Mouse (Mus musculus) heart, postnatal 0 days (tissue): Measurements from ENCODE around the gene Pde4d. TPM values are rescaled to one million over a fixed set of nuclear protein-coding genes. Genes with fewer than 3 reads are reported as not detected.

Experiments
- ATAC-seq: fragments of 200-750 bp; cut with Nextera tagmentation; 2 replicates; pipeline ENCODE4 v1.8.0; 2017; ENCODE audit warnings: low read depth, moderate number of reproducible peaks, moderate library complexity; ENCODE audit not compliant: insufficient read depth
- DNase-seq: peaks from one replicate; pipeline ENCODE4 v3.0.0-alpha.2; 2016; ENCODE audit warnings: low spot score
- H3K27ac ChIP-seq: fragments of 300-500 bp; sonication (generic); 2 replicates; pipeline ENCODE4 v1.5.1; 2014; ENCODE audit warnings: low read depth, mild to moderate bottlenecking
- H3K27me3 ChIP-seq: fragments of 300-500 bp; sonication (generic); 2 replicates; pipeline ENCODE4 v1.6.1; 2014; ENCODE audit warnings: low read length, mixed read lengths; ENCODE audit not compliant: control insufficient read depth, insufficient read depth
- H3K36me3 ChIP-seq: fragments of 300-500 bp; sonication (generic); replicated peaks from 2 replicates; pipeline ENCODE4 v1.6.1; 2014; ENCODE audit warnings: low read length, mixed read lengths; ENCODE audit not compliant: control insufficient read depth, insufficient read depth
- H3K4me1 ChIP-seq: fragments of 300-500 bp; sonication (generic); 2 replicates; pipeline ENCODE4 v1.6.1; 2014; ENCODE audit warnings: antibody characterized with exemption; ENCODE audit not compliant: control insufficient read depth, insufficient read depth
- H3K4me2 ChIP-seq: fragments of 300-500 bp; sonication (generic); 2 replicates; pipeline ENCODE4 v1.6.1; 2014; ENCODE audit warnings: low read depth, mild to moderate bottlenecking, low read length, moderate library complexity
- H3K4me3 ChIP-seq: fragments of 300-500 bp; sonication (generic); 2 replicates; pipeline ENCODE4 v1.5.1; 2014; ENCODE audit warnings: low read depth, low read length
- H3K9ac ChIP-seq: fragments of 300-500 bp; sonication (generic); replicated peaks from 2 replicates; pipeline ENCODE4 v1.6.1; 2014; ENCODE audit warnings: low read depth, low read length, mixed read lengths
- H3K9me3 ChIP-seq: fragments of 300-500 bp; sonication (generic); replicated peaks from 2 replicates; pipeline ENCODE4 v1.6.1; 2016; ENCODE audit warnings: low read length; ENCODE audit not compliant: control insufficient read depth
- CTCF ChIP-seq: IDR thresholded peaks from 2 replicates; pipeline ENCODE4 v1.5.1; 2016; ENCODE audit warnings: antibody characterized with exemption, control low read depth, low read depth
- EP300 ChIP-seq: IDR thresholded peaks from 2 replicates; pipeline ENCODE4 v1.6.1; 2016; ENCODE audit warnings: antibody characterized with exemption, low read depth
- WGBS: fragments of 180-500 bp; shearing (Covaris S2); extraction: QIAGEN DNeasy Blood & Tissue Kit; methylation state at CpG from one replicate; pipeline ENCODE4 v1.1.7; 2014; 5-methylcytosine and 5-hydroxymethylcytosine counted together
- polyA plus RNA-seq: library from polyadenylated mRNA; unstranded; fragments of >200 nt; fragmentation: Nextera tagmentation; extraction: Ambion mirVana; gene quantifications from 2 replicates; pipeline ENCODE4 v1.2.1, GENCODE M21; 2015
- total RNA-seq: library from RNA; depleted of rRNA; stranded (reverse); fragments of >200 nt; gene quantifications from 2 replicates; pipeline ENCODE4 v1.2.3, GENCODE M21; 2014; ENCODE audit warnings: low replicate concordance

The Pde4d gene
- total and polyA plus RNA-seq, 2 experiments from 2014 or later = 21.9 to 58.0 TPM

DNA sequence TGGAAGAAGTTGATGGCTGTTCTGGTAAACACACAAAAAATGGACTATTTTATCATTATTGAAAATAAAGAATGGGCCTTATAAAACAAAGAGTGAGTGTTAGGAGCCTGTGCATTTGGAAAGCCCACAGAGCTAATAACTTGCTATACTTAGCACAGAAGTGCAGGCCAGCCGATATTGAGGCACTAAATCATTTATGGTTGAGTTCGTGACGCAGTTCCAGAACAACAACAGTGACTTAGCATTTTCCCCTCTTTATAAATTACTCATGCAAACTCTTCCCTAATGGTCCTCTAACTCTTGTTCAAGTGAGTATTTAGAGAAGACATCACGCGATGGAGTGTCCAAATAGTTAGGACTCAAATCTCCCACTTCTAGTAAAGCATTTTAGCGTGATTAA, 837.7 kb downstream of the Pde4d start:
- H3K9me3 ChIP-seq = no peaks in the 10 kb centered on the region
- WGBS = 80% methylated on average over 6 of the region's 6 CpGs
- H3K4me3 ChIP-seq = no peak overlapping the region
- no peak overlapping the region for H3K9ac ChIP-seq
- ATAC-seq (no peak), DNase-seq (no peak)
- TF ChIP-seq CTCF (no peak), EP300 (no peak)
- H3K4me1 ChIP-seq = no peaks in the 10 kb centered on the region
- no peak overlapping the region for H3K27ac ChIP-seq
- no peak overlapping the region for H3K4me2 ChIP-seq
- no peaks in the 10 kb centered on the region for H3K36me3 ChIP-seq
- no peaks in the 10 kb centered on the region for H3K27me3 ChIP-seq

- no peaks in the 10 kb centered on the region for H3K27me3 ChIP-seq
- H3K9ac ChIP-seq = no peak overlapping the region
- no peak overlapping the region for H3K27ac ChIP-seq
- TF ChIP-seq CTCF (no peak), EP300 (no peak)
- ATAC-seq (no peak), DNase-seq (no peak)
- no peaks in the 10 kb centered on the region for H3K36me3 ChIP-seq
- peaks cover 12% of the 10 kb centered on the region for H3K4me1 ChIP-seq
- no peak overlapping the region for H3K4me3 ChIP-seq
- no peaks in the 10 kb centered on the region for H3K9me3 ChIP-seq
- 63% methylated on average over 4 of the region's 4 CpGs for WGBS
- H3K4me2 ChIP-seq = no peak overlapping the region
Measured at GRCm38 (mm10) chr13:109290922-109291321, 841.2 kb downstream of the Pde4d start.

GRCm38 (mm10) chr13:109293011-109293410, 843.3 kb downstream of the Pde4d start:
- TF ChIP-seq CTCF (no peak), EP300 (no peak)
- H3K4me2 ChIP-seq = no peak overlapping the region
- H3K9ac ChIP-seq = no peak overlapping the region
- DNase-seq (no peak), ATAC-seq (no peak)
- H3K27ac ChIP-seq = no peak overlapping the region
- no peaks in the 10 kb centered on the region for H3K36me3 ChIP-seq
- H3K27me3 ChIP-seq = no peaks in the 10 kb centered on the region
- no peaks in the 10 kb centered on the region for H3K9me3 ChIP-seq
- H3K4me1 ChIP-seq = peaks cover 16% of the 10 kb centered on the region
- no peak overlapping the region for H3K4me3 ChIP-seq

DNA sequence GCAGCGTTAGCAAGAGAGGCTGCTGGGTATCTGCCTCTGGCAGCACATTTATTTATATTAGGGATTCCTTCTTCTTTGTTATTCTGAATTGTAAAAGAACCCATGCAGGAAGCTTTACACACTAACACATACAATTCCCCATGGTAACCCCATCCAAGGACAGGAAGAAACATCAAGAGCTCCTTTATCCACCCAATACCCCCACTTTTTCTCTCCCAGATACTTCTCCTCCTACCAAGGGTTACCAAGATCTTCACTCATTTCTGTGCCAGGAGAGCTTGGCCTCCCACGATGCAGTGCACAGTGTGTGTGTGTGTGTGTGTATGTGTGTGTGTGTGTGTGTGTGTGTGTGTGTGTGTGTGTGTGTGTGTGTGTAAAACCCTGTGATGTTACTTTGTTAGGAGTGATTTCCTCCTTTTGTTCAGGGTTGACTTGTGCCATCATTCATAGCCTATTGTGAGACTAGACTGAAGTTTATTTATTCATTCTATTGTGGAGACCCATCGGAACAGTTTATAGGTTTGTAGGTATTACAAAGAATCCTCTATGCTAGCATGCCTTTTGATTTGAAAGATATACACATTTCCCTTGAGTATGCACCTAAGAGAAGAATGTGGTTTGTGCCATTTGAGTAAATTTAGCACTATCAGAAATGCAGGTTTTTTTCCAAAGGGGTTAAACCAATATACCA, 846.7 kb downstream of the Pde4d start:
- H3K4me3 ChIP-seq = no peak overlapping the region
- H3K9me3 ChIP-seq = no peaks in the 10 kb centered on the region
- H3K36me3 ChIP-seq = no peaks in the 10 kb centered on the region
- no peak overlapping the region for H3K9ac ChIP-seq
- peak overlapping the region; percentile 19; the same call in 1 of the 2 replicates for H3K27ac ChIP-seq
- H3K4me2 ChIP-seq = no peak overlapping the region
- peak; percentile 60 for ATAC-seq
- 50% methylated on average over 3 of the region's 3 CpGs for WGBS
- peak; percentile 30 for DNase-seq
- H3K4me1 ChIP-seq = peaks cover 16% of the 10 kb centered on the region
- TF ChIP-seq CTCF = no peak
- no peak for TF ChIP-seq EP300
- H3K27me3 ChIP-seq = no peaks in the 10 kb centered on the region

GRCm38 (mm10) chr13:109298852-109299251, 849.1 kb downstream of the Pde4d start:
- Histone ChIP-seq H3K4me2 (no peak overlapping the region), H3K9ac (no peak overlapping the region), H3K27ac (no peak overlapping the region), H3K9me3 (no peaks in the 10 kb centered on the region), H3K27me3 (no peaks in the 10 kb centered on the region), H3K4me3 (no peak overlapping the region), H3K36me3 (no peaks in the 10 kb centered on the region), H3K4me1 (peaks cover 16% of the 10 kb centered on the region)
- ATAC-seq = no peak
- 72% methylated on average over 7 of the region's 7 CpGs for WGBS
- DNase-seq = no peak
- no peak for TF ChIP-seq EP300
- no peak for TF ChIP-seq CTCF
